Mouse (Mus musculus): ENCODE measurements around the gene Pdc.
"Not testable (repeated sequence)": the region's sequence is repeated elsewhere in the genome, so short reads cannot be mapped to it uniquely, and the experiment has no call there.

Pdc gene

GRCm38 (mm10) chr1:150319205-150319604 is at the start of gene Pdc:
Pdc (plus strand) TSS chr1:150319417.
- no peak for DNase-seq (ENCODE audit: extremely low spot score)

GRCm38 (mm10) chr1:150294051-150294450 is 25.2 kb upstream of the Pdc start:
- not testable (repeated sequence) for DNase-seq (ENCODE audit: extremely low spot score)

GRCm38 (mm10) chr1:150307599-150307998 is 11.6 kb upstream of the Pdc start:
- peak; percentile 36 for DNase-seq (ENCODE audit: extremely low spot score)

- DNase-seq (ENCODE audit: extremely low spot score) = no peak
These were observed 15.9 kb downstream of the Pdc start for GRCm38 (mm10) chr1:150335111-150335510.

- DNase-seq (ENCODE audit: extremely low spot score) = no peak
These were observed 41.6 kb downstream of the Pdc start for GRCm38 (mm10) chr1:150360864-150361263.

GRCm38 (mm10) chr1:150372895-150373294 is 53.7 kb downstream of the Pdc start:
- DNase-seq (ENCODE audit: extremely low spot score) = no peak

- no peak for DNase-seq (ENCODE audit: extremely low spot score)
These were observed 55.0 kb downstream of the Pdc start for GRCm38 (mm10) chr1:150374247-150374646.

Data from embryo, embryonic 9.5 days (tissue).